Mouse (Mus musculus) kidney, embryonic 15.5 days (tissue): ENCODE measurements around the gene 0610009B22Rik. TPM values are rescaled to one million over a fixed set of nuclear protein-coding genes. Genes with fewer than 3 reads are reported as not detected.

Experiments
- ATAC-seq: fragments of 200-750 bp; cut with Nextera tagmentation; replicated peaks from 2 replicates; pipeline ENCODE4 v1.8.0; 2017; ENCODE audit warnings: moderate TSS enrichment; ENCODE audit not compliant: low FRiP score
- H3K27ac ChIP-seq: fragments of 300-500 bp; sonication (generic); 2 replicates; pipeline ENCODE4 v1.5.1; 2015; ENCODE audit warnings: mild to moderate bottlenecking, inconsistent platforms
- H3K27me3 ChIP-seq: fragments of 300-500 bp; sonication (generic); 2 replicates; pipeline ENCODE4 v1.6.1; 2015; ENCODE audit warnings: inconsistent platforms
- H3K36me3 ChIP-seq: fragments of 300-500 bp; sonication (generic); 2 replicates; pipeline ENCODE4 v1.6.1; 2015; ENCODE audit warnings: inconsistent platforms
- H3K4me1 ChIP-seq: fragments of 300-500 bp; sonication (generic); 2 replicates; pipeline ENCODE4 v1.6.1; 2015; ENCODE audit warnings: inconsistent platforms
- H3K4me2 ChIP-seq: fragments of 300-500 bp; sonication (generic); 2 replicates; pipeline ENCODE4 v1.6.1; 2015; ENCODE audit warnings: moderate library complexity, mild to moderate bottlenecking, inconsistent platforms
- H3K4me3 ChIP-seq: fragments of 300-500 bp; sonication (generic); replicated peaks from 2 replicates; pipeline ENCODE4 v1.5.1; 2015; ENCODE audit warnings: mild to moderate bottlenecking, inconsistent platforms
- H3K9ac ChIP-seq: fragments of 300-500 bp; sonication (generic); 2 replicates; pipeline ENCODE4 v1.6.1; 2015; ENCODE audit warnings: mild to moderate bottlenecking, inconsistent platforms
- H3K9me3 ChIP-seq: fragments of 300-500 bp; sonication (generic); replicated peaks from 2 replicates; pipeline ENCODE4 v1.6.1; 2016; ENCODE audit warnings: inconsistent platforms
- WGBS: fragments of 180-500 bp; shearing (Covaris S2); methylation state at CpG from one replicate; pipeline ENCODE4 v1.1.7; 2015; ENCODE audit warnings: mixed read lengths; 5-methylcytosine and 5-hydroxymethylcytosine counted together
- polyA plus RNA-seq: library from polyadenylated mRNA; unstranded; fragments of >200 nt; fragmentation: Nextera tagmentation; extraction: Ambion mirVana; gene quantifications from 2 replicates; pipeline ENCODE4 v1.2.1, GENCODE M21; 2015

0610009B22Rik gene
- polyA plus RNA-seq, 1 experiment from 2014 or later = 107 TPM

- H3K4me2 ChIP-seq = peak overlapping the region; percentile 17; the same call in 1 of the 2 replicates
- H3K36me3 ChIP-seq = peaks cover 40% of the 10 kb centered on the region
- H3K27ac ChIP-seq = peak overlapping the region; percentile 84
- no peaks in the 10 kb centered on the region for H3K27me3 ChIP-seq
- ATAC-seq = no peak
- H3K4me1 ChIP-seq = peaks cover 62% of the 10 kb centered on the region
- no peaks in the 10 kb centered on the region for H3K9me3 ChIP-seq
- no peak overlapping the region for H3K4me3 ChIP-seq
- WGBS = 64% methylated on average over 7 of the region's 7 CpGs
- H3K9ac ChIP-seq = no peak overlapping the region
These were observed 42.4 kb downstream of the 0610009B22Rik start for GRCm38 (mm10) chr11:51646245-51646644.

GRCm38 (mm10) chr11:51645293-51645692 is 43.4 kb downstream of the 0610009B22Rik start:
- Histone ChIP-seq H3K27me3 (no peaks in the 10 kb centered on the region), H3K4me1 (peaks cover 54% of the 10 kb centered on the region), H3K4me3 (no peak overlapping the region), H3K36me3 (peaks cover 40% of the 10 kb centered on the region), H3K4me2 (0 out of 2 replicates have a peak overlapping the region, but pooled peaks have one; percentile 17), H3K9me3 (no peaks in the 10 kb centered on the region), H3K27ac (no peak overlapping the region), H3K9ac (no peak overlapping the region)
- no peak for ATAC-seq
- WGBS = 63% methylated on average over 13 of the region's 13 CpGs

DNA sequence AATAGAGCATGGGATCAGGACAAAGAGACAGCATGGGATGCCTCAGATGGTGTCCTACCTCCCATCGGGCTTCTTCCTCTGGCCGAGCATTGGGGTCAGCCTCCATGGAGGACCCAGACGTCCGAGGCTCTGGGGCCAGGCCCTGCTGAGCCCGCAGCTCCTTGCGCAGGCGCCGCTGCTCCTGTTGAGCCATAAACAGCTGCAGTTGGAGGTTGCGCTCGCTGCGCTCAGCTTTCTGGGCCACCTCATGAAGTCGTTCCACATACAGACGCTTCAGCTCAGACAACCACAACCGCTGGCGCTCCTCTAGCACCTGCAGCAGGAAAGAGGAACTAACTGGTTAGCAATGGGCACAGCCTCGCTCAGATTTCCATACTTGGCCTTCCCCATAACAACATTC is 44.5 kb downstream of the 0610009B22Rik start:
- Histone ChIP-seq H3K4me3 (no peak overlapping the region), H3K4me2 (no peak overlapping the region), H3K4me1 (peaks cover 43% of the 10 kb centered on the region), H3K9me3 (no peaks in the 10 kb centered on the region), H3K36me3 (peaks cover 40% of the 10 kb centered on the region), H3K27ac (no peak overlapping the region), H3K9ac (no peak overlapping the region), H3K27me3 (no peaks in the 10 kb centered on the region)
- ATAC-seq = no peak
- WGBS = 77% methylated on average over 16 of the region's 16 CpGs

GRCm38 (mm10) chr11:51643761-51644160 is 44.9 kb downstream of the 0610009B22Rik start:
- H3K4me1 ChIP-seq = peaks cover 39% of the 10 kb centered on the region
- H3K27me3 ChIP-seq = no peaks in the 10 kb centered on the region
- no peak overlapping the region for H3K4me3 ChIP-seq
- no peaks in the 10 kb centered on the region for H3K9me3 ChIP-seq
- peaks cover 40% of the 10 kb centered on the region for H3K36me3 ChIP-seq
- no peak for ATAC-seq
- 69% methylated on average over 15 of the region's 15 CpGs for WGBS
- H3K9ac ChIP-seq = no peak overlapping the region
- H3K4me2 ChIP-seq = no peak overlapping the region
- H3K27ac ChIP-seq = no peak overlapping the region

GRCm38 (mm10) chr11:51643202-51643601 is 45.5 kb downstream of the 0610009B22Rik start:
- no peak overlapping the region for H3K27ac ChIP-seq
- no peaks in the 10 kb centered on the region for H3K9me3 ChIP-seq
- no peak overlapping the region for H3K4me3 ChIP-seq
- peaks cover 35% of the 10 kb centered on the region for H3K4me1 ChIP-seq
- peaks cover 40% of the 10 kb centered on the region for H3K36me3 ChIP-seq
- H3K27me3 ChIP-seq = no peaks in the 10 kb centered on the region
- H3K9ac ChIP-seq = no peak overlapping the region
- H3K4me2 ChIP-seq = no peak overlapping the region
- ATAC-seq = no peak
- WGBS = 74% methylated on average over 9 of the region's 9 CpGs

- peaks cover 39% of the 10 kb centered on the region for H3K36me3 ChIP-seq
- no peak overlapping the region for H3K9ac ChIP-seq
- no peaks in the 10 kb centered on the region for H3K9me3 ChIP-seq
- H3K4me2 ChIP-seq = no peak overlapping the region
- peaks cover 32% of the 10 kb centered on the region for H3K4me1 ChIP-seq
- H3K27me3 ChIP-seq = no peaks in the 10 kb centered on the region
- H3K27ac ChIP-seq = no peak overlapping the region
- H3K4me3 ChIP-seq = no peak overlapping the region
- no peak for ATAC-seq
- 79% methylated on average over 7 of the region's 7 CpGs for WGBS
These were observed 47.9 kb downstream of the 0610009B22Rik start for GRCm38 (mm10) chr11:51640748-51641147.

DNA sequence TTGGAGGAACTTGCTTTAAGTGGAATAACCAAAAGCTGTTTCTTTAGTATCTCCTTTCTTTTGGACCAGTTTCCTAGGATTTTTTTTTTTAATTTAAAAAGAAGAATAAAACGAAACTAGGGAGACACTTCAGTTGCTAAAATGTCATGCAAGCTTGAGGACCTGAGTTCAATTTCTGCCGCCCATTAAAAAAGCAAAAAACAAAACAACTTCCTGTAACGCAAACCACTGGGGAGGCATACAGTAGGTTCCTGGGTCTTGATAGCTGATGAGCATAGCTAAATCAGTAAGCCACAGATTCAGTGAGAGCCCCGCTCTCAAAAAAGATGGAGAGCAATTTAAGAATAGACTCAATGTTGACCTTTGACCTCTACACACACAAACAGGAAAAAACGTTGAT is 50.2 kb downstream of the 0610009B22Rik start:
- no peaks in the 10 kb centered on the region for H3K9me3 ChIP-seq
- H3K9ac ChIP-seq = no peak overlapping the region
- H3K4me2 ChIP-seq = peak overlapping the region; percentile 57
- no peak overlapping the region for H3K4me3 ChIP-seq
- 71% methylated on average over 5 of the region's 5 CpGs for WGBS
- ATAC-seq = no peak
- H3K27me3 ChIP-seq = no peaks in the 10 kb centered on the region
- peaks cover 28% of the 10 kb centered on the region for H3K4me1 ChIP-seq
- H3K27ac ChIP-seq = peak overlapping the region; percentile 64
- H3K36me3 ChIP-seq = peaks cover 16% of the 10 kb centered on the region

DNA sequence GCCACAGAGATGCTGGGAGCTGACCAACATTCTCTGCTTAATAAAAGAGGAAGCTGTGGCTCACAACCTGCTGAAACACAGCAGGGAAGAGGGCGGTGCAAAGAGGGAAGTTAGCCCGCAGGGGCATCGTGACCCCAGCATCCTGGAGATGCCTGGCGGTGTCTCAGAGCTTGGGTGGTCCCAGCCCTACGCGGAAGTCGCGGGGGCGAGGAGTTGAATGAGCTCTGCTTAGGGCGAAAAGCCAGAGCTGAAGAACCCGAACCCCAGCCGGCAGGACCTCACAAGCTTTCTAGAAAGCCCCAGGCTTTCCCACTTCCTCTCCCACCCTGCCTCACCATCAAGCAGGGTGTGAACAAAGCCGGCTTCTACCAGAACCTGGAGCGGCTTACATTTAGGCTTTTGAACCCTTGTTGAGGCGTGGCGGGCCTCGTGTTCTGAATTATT is 50.7 kb downstream of the 0610009B22Rik start:
- Histone ChIP-seq H3K4me1 (peaks cover 28% of the 10 kb centered on the region), H3K9ac (peak overlapping the region; percentile 29; the same call in 1 of the 2 replicates), H3K36me3 (peaks cover 11% of the 10 kb centered on the region), H3K27me3 (no peaks in the 10 kb centered on the region), H3K9me3 (no peaks in the 10 kb centered on the region), H3K27ac (peak overlapping the region; percentile 64), H3K4me3 (peak overlapping the region; percentile 27), H3K4me2 (peak overlapping the region; percentile 57)
- 5% methylated on average over 17 of the region's 17 CpGs for WGBS
- 0 out of 2 replicates have a peak, but pooled peaks have one; percentile 9 for ATAC-seq

- peak overlapping the region; percentile 73 for H3K9ac ChIP-seq
- peaks cover 43% of the 10 kb centered on the region for H3K4me1 ChIP-seq
- H3K4me3 ChIP-seq = peak overlapping the region; percentile 85
- ATAC-seq = peak; percentile 53; the same call in 1 of the 2 replicates
- 2% methylated on average over 6 of the region's 6 CpGs for WGBS
- H3K27ac ChIP-seq = peak overlapping the region; percentile 90
- H3K9me3 ChIP-seq = no peaks in the 10 kb centered on the region
- H3K4me2 ChIP-seq = peak overlapping the region; percentile 85
- H3K27me3 ChIP-seq = no peaks in the 10 kb centered on the region
- H3K36me3 ChIP-seq = no peaks in the 10 kb centered on the region
These were observed 52.4 kb downstream of the 0610009B22Rik start for GRCm38 (mm10) chr11:51636323-51636684.

DNA sequence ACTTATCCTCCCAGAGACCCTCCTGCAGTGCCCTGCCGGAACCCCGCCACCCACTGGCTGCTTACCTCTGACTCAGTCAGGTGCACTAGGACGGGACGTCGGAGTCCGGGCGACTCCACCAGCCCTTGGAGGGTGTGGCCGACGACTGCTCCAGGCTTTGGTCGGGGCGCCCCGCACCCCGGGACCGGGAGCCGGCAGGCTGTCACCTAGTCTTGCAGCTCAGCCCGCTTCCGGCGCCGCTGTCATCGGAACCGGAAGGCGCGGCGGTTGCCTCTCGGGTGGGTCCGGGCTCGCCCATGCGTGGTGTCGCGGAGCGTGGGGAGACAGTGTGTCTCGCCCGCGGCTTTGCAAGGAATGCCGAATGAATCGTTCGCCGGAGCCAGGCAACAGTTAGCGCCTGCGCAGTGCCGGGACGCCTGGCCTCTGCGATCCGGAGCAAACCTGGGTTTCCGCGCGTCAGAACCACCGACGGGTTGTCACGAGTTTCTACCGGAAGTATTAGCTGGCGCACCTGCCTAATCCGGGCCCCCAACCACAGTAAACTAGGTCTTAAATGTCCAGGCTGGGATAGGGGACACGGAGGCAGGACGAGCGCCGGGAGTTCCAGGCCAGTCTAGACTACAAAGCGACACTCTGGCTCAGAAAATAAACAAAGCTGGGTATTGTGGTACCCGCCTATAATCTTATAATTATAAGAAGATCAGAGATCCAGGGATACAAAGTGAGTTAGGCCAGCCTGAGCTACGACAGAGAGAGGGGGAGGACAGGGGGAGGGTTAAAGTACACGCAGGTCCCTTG is 53.0 kb downstream of the 0610009B22Rik start, which contains the start of gene Rmnd5b:
Gene Rmnd5b (minus strand): TSS at position 372 of the 798 bp plus-strand sequence.
- under 1% methylated on average over 61 of the region's 61 CpGs for WGBS
- H3K9me3 ChIP-seq = no peaks in the 10 kb centered on the region
- peaks cover 49% of the 10 kb centered on the region for H3K4me1 ChIP-seq
- no peaks in the 10 kb centered on the region for H3K36me3 ChIP-seq
- peak; percentile 70 for ATAC-seq
- peak within 1 kb of the TSS; percentile 85 for H3K4me2 ChIP-seq
- H3K27ac ChIP-seq = peak within 1 kb of the TSS; percentile 90
- H3K4me3 ChIP-seq = peak within 1 kb of the TSS; percentile 85
- peak within 1 kb of the TSS; percentile 73 for H3K9ac ChIP-seq
- H3K27me3 ChIP-seq = no peaks in the 10 kb centered on the region
